Mouse (Mus musculus): ENCODE results near the gene Pex6.

The Pex6 gene

DNA sequence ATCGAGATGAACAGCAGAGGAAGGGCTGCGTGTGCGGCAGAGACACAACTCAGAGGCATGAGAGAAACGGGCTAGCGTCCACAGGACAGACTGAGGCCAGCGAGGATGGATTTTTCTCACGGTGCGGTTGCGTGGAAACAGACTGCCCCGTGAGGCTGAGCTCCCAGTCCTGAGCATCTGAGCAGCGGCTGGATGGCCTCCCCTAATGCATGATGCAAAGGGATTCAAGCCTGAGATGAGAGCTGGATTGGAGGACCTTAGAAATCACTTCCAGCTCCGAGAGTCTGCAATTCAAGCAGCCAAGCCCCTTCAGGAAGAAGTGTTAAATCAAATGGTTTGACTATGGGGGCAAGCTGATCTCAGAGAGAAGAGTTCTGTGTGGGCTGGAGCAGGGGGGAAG is 9.8 kb upstream of the Pex6 start:
- DNase-seq (ENCODE audit: low read depth, low spot score), result no peak

DNA sequence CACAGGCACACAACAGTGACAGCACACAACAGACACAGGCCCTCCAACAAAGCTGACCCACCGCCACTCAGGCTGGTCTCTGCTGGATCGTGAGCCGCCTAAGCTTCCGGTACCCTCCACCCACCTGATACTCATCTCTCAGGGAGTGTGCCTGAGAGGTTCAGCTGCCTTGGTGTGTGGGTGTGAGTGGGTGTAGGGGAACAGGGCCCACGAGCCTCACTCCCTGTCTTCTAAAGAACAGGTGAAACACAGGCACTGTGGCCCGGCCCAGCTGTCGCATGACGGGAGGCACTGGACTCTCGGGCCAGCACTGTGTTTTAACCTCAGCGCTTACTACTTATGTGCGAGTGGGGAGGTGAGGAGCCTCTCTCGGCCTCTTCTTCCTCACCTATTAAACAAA is 9.2 kb upstream of the Pex6 start:
- DNase-seq (ENCODE audit: low read depth, low spot score), result no peak

DNA sequence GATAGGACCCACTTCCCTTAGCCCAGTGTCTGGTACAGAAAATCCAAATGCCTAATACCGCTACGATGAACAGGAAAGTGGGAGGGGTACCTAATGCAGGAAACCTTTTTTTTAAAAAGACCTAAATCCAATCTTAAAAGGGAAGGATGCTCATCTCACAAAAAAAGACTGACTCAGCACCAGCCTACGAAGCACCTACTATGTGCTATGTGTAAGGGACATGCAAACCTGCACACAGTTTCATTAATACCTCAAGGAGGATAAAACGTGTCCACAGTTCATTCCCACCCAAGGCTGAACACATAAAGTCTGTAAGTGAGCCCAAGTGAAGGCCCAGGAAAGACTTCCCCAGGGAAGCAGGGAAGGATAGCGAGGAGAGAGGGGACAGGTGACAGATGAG is 8.8 kb upstream of the Pex6 start:
- no peak for DNase-seq (ENCODE audit: low read depth, low spot score)

DNA sequence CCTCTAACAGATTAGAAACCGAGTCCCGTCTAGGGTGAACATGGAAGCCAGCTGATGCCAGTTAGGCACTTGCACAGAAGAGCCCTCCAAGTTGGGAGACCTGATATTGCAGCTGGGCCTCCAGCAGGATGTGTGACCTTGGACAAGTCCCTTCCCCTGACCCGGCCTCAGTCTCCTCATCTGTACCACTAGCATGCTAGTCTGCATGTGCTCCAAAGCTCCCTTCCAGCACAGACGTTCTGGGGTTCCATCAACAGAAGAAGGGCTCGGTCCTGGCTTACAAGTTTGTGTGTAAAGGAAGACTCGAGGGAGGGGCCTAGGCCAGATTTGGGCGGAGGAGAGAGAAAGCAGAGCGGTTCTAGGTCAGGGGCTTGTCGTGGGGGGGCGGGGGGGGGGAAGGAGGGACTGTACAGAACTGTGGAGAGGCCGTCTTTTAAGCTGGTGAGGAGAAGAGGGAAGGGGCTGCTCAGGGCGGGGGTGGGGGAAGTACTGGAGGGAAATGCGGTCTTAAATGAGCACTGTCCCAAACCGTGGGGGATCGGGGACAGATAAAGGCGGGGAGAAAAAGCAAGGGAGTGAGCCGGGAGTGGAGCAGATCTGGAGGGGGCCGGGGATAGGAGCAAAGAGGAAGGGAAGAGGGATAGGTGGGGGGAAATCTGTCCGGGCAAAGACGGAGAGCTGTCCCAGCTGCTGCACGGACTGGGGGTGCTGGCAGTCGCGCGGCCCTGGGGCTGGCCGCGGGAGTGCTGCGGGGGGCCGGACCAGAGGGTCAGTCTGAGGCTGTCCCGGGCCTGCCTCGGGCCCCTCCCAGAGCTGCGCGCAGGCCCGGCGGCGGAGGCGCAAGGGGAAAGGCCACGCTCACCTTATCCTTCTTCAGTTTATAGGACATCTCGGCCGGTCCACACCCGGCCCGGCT is 7.0 kb upstream of the Pex6 start:
- no peak for DNase-seq (ENCODE audit: low read depth, low spot score)

DNA sequence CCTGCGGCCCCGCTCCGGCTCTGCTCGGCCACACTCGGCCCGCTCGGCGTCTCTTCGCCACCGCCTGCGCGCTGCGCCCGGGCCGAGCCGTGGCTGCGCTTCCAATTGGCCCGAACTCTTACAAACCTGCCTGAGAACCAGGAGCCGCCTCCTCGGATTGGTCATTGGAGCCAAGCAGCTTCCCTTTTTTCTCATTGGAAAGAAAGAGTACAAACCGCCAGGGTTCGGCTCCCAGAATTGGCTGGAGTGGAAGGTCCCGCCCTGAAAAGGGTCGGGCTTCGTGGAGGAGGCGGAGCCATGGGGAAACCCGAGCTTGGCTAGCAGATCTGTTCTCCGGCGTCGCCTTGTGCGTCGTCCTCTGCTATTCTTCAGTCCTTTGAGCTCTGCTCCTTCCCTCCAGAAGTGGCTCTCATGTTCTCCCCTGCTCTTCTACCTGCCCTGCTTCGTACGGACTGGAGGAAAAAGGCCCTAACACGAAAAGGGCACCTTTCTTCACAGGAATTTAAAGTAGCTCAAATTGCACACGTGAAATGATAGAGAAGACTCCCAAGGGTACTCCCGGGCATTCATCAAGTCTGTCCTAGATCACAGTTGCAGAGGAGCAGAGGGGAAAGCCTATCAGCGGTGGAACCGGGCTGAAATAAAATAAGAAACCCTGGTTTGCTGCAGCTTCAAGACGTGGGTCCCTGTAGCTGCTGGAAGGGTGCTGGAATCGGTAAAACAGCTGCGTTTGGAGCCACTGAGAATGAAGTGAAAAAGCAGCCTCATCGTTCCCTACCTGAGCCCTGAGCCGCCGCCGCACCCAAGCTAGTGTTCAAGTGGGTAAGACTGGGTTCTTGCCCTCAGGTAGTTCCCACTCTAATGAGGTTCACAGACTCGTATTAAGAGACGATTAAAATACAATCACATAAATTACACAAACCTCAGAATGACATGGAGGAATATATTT is 6.1 kb upstream of the Pex6 start, which contains the start of gene Ppp2r5d:
Ppp2r5d (minus strand) TSS at position 225 of the 949 bp plus-strand sequence.
- DNase-seq (ENCODE audit: low read depth, low spot score), result peak; percentile 97

DNA sequence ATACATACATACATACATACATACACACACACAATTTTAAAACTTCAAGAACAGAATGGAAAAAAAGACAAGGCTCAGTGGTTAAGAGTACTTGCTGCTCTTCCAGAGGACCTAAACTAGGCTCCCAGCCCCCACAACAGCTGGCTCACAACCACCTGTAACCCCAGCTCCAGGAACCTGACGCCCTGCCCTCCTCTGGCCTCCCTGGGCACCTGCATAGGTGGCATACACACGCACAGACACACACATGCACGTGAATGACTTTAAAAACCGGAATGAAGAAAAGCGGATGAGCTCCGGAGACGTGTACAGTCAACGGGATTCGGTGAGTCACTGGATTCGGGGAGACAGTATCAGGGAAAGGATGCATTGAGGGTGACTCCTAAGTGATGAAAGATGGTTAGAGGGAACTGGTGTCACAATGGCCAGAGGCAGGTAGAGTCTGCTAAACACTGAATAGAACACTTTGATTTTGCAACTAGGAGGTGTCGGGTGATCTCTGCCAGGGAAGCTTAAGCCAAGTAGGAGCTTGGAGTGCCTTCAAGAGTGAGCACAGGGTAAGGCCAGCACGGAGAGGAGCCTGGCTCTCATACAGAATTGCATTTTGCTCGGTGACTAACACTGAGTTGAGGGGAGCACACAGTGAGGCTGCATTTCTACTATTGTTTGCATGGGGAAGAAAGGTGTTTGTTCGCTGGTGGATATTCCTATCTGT is 4.7 kb upstream of the Pex6 start:
- no peak for DNase-seq (ENCODE audit: low read depth, low spot score)

DNA sequence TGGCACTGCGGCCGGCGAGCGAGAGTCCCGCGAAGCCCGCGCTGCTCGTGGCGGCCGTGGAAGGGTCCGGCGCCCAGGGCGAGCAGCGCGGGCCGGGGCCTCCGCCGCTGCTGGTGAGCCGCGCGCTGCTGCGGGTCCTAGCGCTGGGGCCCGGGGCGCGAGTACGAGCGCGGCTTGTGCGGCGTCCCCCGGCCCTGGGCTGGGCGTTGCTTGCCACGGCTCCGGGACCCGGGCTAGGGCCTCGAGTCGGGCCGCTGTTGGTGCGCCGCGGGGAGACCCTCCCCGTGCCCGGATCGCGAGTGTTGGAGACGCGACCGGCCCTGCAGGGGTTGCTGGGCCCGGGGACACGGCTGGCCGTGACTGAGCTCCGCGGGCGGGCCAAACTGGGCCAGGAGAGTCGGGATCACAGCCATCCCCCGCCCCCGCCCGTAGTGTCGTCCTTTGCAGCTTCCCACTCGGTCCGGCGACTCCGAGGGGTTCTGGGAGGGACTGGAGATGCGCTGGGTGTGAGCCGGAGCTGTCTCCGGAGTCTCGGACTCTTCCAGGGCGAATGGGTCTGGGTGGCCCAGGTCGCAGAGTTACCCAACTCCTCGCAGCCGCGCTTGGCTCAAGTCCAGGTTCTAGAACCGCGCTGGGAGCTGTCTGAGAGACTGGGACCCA is 479 bp downstream of the Pex6 start:
- no peak for DNase-seq (ENCODE audit: low read depth, low spot score)

DNA sequence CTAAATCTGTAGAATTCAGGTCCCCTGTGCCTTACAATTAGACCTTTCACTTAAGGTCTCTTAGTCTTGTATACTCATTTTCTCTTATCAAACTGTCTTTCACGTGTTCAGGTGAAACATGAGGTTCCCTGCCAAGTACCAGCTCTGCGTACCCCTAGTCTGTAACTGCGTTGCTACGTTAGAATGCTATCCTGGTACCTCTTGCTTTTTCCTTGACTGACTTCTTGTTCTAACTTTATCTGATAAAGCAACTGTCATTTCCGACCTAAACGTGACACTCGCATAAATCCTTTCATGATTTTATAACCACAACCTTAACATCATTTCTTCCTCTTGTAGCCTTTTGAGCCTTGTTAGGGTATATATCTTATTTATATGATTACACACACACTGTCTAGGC is 1.2 kb downstream of the Pex6 start:
- no peak for DNase-seq (ENCODE audit: low read depth, low spot score)

DNA sequence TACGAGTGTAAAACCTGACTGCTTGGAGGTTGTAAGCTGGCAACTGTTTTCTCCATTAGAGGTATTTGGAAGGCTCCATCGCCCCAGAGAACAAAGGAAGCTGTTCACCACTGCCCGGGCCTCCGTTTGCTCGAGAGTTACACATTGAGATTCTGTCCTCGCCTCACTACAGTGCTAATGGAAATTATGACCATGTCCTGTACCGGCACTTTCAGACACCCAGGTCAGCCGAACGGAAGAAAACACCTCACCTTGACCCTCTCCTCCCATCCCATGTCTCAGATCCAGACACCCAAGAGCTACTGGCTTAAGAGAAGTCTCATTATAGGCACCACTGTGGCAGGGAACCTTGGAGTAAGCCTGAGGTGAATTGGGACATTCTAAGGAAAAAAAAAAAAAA is 2.6 kb downstream of the Pex6 start:
- DNase-seq (ENCODE audit: low read depth, low spot score), result no peak

DNA sequence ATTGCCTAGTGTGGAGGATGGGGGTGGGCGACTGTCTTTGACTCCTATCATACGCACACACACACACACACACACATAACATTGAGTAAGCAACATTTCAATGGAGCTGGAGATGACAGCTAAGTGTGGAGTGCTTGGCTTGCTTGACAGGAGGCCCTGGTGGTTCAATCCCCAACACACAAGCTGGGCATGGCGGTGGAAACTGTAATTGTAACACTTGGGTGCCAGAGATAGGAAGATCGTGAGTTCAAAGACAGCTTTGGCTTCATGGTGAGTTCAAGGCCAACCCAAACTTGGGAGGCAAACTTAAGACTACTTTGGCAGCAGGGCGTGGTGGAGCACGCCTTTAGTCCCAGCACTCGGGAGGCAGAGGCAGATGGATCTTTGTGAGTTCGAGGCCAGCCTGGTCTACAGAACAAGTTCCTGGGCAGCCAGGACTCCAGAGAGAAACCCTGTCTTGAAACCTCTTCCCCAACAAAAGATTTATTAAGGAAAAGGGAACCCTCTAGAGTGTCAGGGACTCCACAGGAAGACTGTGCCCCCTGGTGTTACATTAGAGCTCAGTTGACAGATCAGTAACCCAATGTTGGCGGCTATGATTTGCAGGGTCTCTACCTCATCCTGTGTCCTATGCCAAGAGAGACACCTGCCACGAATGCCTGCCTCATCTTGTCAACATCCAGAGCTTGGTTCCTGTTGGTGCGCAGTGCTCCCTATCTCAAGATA is 3.7 kb downstream of the Pex6 start:
- no peak for DNase-seq (ENCODE audit: low read depth, low spot score)

DNA sequence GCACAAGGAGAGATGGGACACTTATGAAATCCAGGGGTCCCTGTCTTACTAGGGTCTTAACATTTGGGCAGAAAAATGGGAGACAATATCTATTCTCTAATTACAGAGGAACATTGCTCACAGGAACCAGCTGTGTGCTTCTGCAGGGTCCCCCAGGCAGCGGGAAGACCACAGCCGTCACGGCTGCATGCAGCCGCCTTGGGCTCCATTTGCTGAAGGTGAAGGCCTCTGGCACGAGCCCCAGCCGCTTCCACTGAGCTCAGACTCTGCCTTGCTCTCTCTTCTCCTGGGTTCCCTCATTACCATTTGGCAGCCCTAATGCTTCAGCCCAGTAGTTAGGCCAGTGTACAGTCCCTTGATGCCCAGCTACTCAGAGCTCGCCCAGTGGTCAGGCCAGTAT is 9.8 kb downstream of the Pex6 start:
- DNase-seq (ENCODE audit: low read depth, low spot score), result no peak

DNA sequence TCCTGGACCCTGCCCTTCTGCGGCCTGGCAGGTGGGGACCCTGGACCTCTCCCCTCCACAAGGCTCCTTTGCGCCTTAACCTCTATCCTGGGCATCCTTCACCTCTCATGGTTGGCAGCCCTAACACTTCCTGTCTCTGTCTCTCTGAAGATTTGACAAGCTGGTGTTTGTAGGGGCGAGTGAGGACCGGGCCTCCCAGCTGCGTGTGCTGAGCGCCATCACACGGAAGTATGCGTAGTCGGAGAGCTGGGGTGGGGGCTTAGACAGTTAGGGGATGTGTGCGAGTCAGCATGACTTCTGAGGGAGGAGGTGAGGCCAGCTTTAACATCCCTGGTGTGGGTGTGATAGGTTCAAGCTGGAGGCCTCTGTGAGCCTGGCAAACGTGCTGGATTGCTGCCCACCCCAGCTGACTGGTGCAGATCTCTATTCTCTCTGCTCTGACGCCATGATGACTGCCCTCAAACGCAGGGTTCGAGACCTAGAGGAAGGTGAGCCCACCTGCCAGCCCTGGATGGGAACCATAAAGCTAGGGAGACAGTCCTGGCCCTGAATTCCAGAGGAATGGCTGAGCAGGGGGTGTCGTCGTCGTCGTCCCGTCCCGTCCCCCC is 13.3 kb downstream of the Pex6 start:
- DNase-seq (ENCODE audit: low read depth, low spot score), result no peak

DNA sequence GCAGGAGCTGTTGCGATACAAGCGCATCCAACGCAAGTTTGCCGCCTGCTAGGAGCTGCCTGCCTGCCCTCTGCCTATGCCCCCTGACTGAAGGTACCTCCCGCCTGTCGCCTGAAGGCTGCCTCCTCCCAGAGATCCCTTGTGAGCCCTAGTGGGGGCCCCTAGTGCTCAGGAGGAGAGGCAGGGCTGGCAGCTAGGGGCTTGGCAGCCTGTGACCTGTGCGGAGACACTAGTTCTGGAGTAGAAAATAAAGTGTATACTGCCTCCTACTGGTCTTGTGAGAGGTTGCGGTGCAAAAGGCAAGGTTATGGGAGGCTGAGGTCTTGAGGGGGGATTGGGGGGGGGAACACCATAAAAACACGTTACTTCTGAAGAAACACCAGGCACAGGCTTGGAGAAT is 14.0 kb downstream of the Pex6 start:
- DNase-seq (ENCODE audit: low read depth, low spot score), result no peak

DNA sequence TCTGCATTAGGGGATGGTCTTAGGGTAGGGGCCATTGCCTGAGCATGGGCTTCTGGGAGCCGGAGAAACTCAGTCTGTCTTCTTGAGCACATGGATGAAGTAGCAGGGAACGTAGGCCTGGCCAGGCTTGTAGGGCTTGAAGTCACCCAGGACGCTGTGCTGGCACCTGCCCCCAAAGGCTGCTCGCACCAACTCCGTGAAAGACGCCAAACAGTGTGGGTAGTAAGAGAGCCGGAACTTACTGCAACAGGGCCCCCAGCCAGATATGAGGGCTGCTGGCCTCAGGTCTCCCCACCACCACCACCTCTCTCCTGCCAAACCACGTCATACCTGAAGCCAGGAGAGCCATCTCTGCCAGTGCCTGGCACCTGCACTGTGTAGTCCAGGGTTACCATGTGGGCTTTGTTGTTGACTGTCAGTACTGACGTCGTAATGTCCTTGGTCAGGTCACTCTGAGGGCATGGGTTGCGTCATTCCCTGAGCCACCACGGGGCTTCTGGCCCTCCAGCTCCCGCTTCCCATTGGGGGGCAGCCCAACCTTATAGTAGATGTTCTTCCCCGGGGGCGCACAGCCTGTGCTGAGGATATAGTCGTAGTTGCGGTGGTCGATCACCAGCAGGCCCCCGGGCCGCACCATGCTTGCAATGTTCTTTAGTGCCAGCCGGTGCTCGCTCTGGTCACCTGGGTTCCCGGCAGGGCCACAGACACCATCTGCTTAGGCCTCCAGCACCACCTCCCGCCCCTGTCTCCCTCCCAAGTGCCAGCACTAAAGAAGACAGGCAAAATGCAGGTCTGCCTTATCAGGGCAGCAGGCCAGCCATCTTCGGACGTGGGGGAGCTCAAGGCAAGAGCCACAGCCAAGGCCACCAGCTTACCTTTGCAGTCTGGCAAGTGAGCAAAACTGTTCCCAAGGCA is 14.7 kb downstream of the Pex6 start:
- DNase-seq (ENCODE audit: low read depth, low spot score), result no peak

DNA sequence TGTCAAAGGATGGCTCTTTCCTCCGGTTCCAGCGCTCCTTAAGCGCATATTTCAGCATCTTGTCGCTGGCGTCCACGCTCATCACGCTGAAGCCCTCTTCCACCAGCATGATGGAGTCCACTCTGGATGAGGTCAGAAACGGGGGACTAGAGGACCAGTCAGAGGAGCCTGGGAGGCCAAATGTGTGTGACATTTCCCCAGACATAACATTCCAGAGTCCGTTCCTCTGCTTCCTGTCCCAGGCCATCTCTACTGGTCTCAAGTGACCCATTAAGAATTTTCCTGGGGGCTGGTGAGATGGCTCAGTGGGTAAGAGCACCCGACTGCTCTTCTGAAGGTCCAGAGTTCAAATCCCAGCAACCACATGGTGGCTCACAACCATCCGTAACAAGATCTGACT is 16.0 kb downstream of the Pex6 start:
- no peak for DNase-seq (ENCODE audit: low read depth, low spot score)

DNA sequence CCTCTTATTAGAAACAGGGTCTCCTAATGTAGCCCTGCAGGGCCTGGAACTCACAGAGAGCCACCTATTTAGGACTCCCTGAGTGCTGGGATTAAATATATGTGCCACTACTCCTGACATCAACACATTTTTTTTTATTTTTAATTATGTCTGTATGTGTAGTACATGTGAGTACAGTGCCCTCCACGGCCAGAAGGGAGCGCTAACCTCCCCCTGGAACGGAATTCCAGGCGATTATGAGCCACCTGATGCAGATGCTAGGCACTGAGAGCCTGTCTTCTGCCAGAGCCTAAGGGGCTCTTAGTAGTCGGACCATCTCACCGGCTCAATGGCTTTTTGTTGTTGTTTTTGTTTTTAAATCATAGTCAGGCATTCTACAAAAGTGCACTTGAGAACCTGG is 16.8 kb downstream of the Pex6 start:
- DNase-seq (ENCODE audit: low read depth, low spot score), result no peak

DNA sequence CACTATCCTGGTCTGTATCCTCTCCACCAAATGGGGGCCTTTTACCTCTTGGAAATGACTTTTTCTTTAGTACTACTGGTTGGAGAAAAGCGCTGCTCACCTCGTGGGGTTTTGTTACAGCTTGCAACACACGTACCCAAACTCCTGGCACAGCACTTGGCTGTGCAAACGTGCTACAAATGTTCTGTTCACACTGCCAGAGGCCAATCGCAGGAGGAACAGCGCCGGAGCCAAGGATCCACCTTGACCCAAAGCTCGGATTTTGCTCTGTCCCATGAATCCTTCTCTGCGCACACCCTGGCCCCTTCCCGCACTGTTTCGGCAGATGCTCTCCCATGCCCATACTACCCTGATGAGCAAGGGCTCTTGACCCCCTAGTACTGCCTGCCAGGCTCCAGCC is 17.2 kb downstream of the Pex6 start:
- no peak for DNase-seq (ENCODE audit: low read depth, low spot score)

DNA sequence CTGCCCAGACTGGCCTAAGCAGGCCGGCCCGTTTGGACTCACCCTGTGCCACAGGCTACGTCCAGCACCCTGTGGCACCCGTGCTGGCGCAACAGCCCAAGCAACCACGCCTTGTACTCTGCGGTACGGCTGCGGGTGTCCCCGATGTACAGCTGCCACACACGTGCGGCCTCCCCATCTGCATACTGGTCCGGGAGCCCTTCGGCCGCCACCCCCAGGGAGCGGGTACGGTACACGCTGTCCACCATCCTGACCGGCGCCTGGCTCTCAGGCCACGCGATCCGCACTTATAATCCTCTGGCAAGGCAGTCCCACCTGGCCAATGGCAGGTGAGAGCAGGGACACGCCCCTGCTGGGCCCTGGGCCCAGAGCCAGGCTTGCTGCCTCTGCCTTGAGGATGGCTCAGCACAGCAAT is 17.6 kb downstream of the Pex6 start, which contains the start of gene Gnmt:
Gnmt (minus strand) TSS at position 265 of the 415 bp plus-strand sequence.
- no peak for DNase-seq (ENCODE audit: low read depth, low spot score)

DNA sequence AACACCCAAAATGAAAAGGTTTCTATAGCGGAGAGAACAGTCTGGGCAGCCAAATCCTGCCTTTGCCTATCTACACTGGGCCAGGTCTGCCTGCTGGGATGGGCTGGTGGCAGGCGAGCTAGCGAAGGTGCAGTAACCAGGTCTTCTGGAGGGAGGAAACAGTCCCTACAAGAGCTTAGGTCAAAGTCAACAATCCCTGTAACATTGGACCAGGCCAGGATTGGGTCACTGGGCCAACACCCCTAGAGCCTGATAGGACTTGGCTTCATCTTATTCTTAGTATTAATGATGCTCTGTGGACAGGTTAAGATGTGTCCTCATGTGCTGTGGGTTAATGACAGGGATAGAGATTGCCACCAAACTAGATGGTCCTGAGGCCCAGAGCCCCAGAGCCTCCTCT is 22.8 kb downstream of the Pex6 start:
- DNase-seq (ENCODE audit: low read depth, low spot score), result no peak

Data from c-Kit-negative CD71-positive TER-119-positive erythroid progenitor cells, embryonic 14.5 days (primary cell).